Mouse (Mus musculus): ENCODE data around the gene F8.

F8 gene

GRCm38 (mm10) chrX:75138182-75138581 is 244.2 kb downstream of the F8 start:
- no peak for DNase-seq (ENCODE audit: extremely low read depth, low read depth)

GRCm38 (mm10) chrX:75137729-75138128 is 244.7 kb downstream of the F8 start:
- DNase-seq (ENCODE audit: extremely low read depth, low read depth), result peak; percentile 38

- no peak for DNase-seq (ENCODE audit: extremely low read depth, low read depth)
Measured at GRCm38 (mm10) chrX:75136938-75137337, 245.5 kb downstream of the F8 start.

GRCm38 (mm10) chrX:75130467-75131160 is 251.8 kb downstream of the F8 start, which contains the start of gene Mpp1:
Mpp1 (minus strand) TSS chrX:75131016.
- DNase-seq (ENCODE audit: extremely low read depth, low read depth), result peak; percentile 91

GRCm38 (mm10) chrX:75129474-75129873 is 252.9 kb downstream of the F8 start:
- peak; percentile 81 for DNase-seq (ENCODE audit: extremely low read depth, low read depth)

- no peak for DNase-seq (ENCODE audit: extremely low read depth, low read depth)
Measured at GRCm38 (mm10) chrX:75128333-75128980, 254.0 kb downstream of the F8 start.

GRCm38 (mm10) chrX:75126893-75127292 is 255.5 kb downstream of the F8 start:
- DNase-seq (ENCODE audit: extremely low read depth, low read depth), result no peak

- no peak for DNase-seq (ENCODE audit: extremely low read depth, low read depth)
Measured at GRCm38 (mm10) chrX:75125606-75126005, 256.8 kb downstream of the F8 start.

Data from MEL-GATA-1-ER (cell line).